Mouse (Mus musculus) erythroblast, adult 5-6 weeks (primary cell): Measurements from ENCODE around the gene 2010111I01Rik. TPM values are rescaled to one million over a fixed set of nuclear protein-coding genes. Genes with fewer than 3 reads are reported as not detected.

Source experiments
- ATAC-seq: replicated peaks from 2 replicates; pipeline ENCODE4 v1.8.0; 2016; ENCODE audit warnings: moderate number of reproducible peaks, mild to moderate bottlenecking, moderate TSS enrichment, inconsistent platforms; ENCODE audit not compliant: poor library complexity, low FRiP score, severe bottlenecking
- total RNA-seq, 2 experiments: library from RNA; stranded (forward) in 1 of 2; stranded (reverse) in 1 of 2; fragments of 150-400 nt in 1 of 2; fragments of 200-764, 138-1000 nt in 1 of 2; gene quantifications; 2 replicates each; pipeline versions ENCODE4 v1.2.3 to v1.2.4; 2015 to 2017; ENCODE audit warnings: low replicate concordance in 2 of 2

The 2010111I01Rik gene
- total RNA-seq, 2 experiments from 2014 or later: 3.8 to 6.4 TPM

- ATAC-seq: no peak
These were observed 283.6 kb downstream of the 2010111I01Rik start for GRCm38 (mm10) chr13:63248318-63248717.

DNA sequence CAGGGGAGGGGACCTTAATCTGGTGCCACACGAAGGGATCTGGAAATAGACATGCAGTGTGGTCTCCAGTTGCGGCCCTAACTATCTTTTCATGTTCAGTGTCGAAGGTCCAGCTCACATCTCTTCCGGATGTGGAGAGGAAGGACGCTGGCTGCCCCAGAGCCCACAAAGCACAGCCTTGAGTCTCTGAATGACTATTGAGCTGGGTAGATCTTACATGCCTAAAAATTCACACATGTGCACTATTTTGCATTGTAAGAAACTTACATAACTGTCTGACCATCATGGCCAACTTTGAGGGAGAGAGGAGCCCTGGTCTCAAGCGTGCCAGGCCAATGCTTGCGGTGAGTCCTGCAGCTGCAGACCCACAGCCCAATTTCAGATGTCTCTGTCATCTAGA is 284.5 kb downstream of the 2010111I01Rik start:
- no peak for ATAC-seq

- no peak for ATAC-seq
These were observed 285.2 kb downstream of the 2010111I01Rik start for GRCm38 (mm10) chr13:63249741-63250431.

DNA sequence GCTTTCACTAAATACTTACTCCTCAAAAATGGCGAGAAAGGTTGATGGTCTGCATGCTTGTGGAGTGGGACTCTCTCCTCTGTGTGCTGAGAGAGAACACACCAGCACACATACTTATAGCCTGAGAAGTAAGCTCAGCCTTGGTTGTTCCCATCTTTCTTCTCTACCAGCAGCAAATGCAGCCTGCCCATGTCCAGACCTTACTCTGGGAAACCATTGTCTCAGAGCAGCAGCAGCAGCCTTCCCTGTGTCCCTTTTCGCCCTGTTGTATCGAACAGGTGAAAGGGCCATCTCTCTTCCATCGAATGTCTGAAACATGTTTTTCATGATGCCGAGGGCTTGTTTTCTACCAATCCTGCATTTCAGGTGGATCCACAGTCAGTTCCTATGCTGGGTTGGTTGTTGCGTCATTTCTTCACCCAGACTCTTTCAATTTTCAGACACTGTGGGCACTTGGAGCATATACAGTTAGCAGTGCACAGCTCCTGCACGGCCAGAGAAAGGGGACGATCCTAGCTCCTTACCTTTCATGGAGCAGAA is 285.8 kb downstream of the 2010111I01Rik start:
- ATAC-seq: no peak

DNA sequence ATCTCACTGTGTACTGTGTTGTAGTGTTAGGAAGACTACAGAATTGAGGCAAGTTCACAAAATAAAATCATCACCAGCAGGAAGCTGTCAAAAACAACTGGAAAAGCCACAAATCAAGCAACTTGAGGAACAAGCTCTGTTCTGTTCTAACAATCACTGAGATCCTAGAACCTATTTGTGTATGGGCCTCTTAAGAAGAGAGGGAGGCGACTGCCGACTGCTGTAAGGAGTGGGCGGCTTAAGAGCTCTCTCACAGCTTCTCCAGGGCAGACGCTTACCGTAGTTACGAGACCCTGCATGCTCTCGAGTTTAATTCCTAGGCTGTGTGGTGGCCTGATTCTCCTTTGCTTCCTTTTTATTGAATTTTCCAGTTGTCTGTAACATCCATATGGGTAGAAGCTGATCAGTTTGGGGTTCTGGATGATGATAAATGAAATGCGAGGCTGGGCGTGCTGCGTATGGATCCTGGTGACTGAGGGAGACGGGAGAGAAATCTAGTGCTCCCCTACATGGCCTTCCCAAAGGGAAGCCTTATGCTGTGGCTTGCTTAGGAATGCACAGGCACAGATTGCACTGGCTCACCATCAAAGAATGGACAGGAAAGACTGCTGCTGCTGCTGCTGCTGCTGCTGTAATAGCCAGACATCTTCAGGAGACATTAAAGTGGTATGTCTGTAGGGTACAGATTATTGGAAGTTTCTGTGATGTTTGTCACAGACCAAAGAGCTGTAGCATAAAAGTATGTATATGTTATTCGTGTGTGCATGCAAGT is 286.6 kb downstream of the 2010111I01Rik start:
- no peak for ATAC-seq

- ATAC-seq: no peak
These were observed 287.8 kb downstream of the 2010111I01Rik start for GRCm38 (mm10) chr13:63252295-63253010.

- no peak for ATAC-seq
These were observed 288.5 kb downstream of the 2010111I01Rik start for GRCm38 (mm10) chr13:63253147-63253546.

- ATAC-seq: no peak
These were observed 289.4 kb downstream of the 2010111I01Rik start for GRCm38 (mm10) chr13:63253886-63254636.

DNA sequence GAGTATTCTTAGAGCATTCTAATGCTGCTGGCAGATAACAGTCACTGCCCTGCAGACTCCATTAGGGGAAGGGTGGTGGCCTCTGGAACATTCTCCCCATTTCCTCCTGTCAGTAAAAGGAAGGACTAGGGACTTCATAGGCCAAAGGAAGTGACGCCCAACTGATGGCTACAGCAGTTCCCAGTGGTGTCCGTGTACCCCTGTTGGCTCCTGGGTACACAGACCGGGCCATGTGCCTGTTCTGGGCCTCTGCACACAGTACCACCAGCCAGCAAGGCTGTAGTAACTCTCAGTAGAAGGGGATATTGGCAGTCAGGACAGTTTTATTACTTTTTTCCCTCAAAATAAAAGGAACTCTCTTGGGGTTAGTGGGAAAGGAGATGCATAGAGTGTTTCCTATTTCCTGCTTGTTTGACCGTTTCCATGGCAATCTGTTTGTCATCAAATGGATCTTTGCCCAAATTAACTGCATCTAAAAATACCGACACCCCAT is 290.9 kb downstream of the 2010111I01Rik start:
- no peak for ATAC-seq

DNA sequence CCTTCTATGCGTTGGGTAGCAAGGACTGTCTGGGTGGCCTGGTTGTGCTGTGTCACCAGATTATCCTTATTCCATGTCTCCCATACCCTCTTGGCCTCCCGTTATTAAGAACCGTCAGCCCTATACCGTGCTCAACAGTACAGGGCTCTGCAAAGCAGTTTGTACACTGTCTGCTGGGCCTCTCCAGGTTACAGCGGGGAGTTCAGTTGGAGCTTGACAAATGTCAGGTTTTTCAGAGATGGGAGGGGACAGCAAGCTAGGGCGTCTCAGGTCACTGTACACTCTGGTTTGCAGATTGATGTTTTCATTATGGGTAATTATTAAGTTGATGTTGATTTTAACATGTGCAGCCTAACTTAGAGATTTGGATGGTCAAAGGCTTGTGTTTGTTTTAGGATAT is 291.5 kb downstream of the 2010111I01Rik start:
- ATAC-seq: no peak

GRCm38 (mm10) chr13:63256807-63257206 is 292.1 kb downstream of the 2010111I01Rik start:
- no peak for ATAC-seq

DNA sequence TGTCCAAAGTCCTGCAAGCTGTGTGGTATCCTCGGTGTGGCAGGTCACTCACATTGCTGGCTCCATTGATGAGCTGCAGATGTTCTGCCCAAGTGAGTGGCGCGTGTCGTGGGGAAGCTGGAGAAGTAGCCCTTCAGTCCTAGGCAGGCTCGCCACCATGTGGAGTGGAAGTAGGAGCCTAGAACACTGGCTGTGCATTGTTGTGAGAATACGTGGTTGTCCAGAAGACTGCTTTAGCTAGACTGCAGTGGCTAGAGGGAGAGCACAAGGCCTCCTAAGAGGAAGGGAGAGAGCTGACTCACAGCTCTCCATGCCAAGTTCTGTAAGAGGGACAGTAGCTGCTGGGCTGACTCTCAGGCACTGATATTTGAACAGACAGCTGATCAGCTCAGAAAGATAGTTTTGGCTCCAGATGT is 293.5 kb downstream of the 2010111I01Rik start:
- ATAC-seq: no peak

- no peak for ATAC-seq
These were observed 294.0 kb downstream of the 2010111I01Rik start for GRCm38 (mm10) chr13:63258671-63259070.

DNA sequence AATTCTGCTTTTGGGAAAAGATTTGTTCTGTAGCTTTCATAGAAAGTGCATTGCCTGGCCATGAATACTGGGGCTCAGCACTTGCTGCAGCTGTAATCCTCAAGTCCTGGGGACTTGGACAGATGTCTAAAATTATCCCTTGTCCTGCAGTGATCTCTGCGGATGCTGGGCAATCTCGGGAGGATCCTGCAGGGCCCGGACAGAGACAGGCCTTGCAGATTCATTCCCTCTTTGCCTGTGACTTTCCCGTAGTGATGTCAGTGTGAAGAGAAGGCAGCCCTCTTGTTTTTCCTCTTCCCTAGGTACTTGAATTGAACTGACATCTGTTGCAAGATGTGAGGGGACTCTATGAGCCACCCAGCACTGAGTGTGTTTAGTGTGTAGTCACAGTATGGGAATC is 295.4 kb downstream of the 2010111I01Rik start:
- no peak for ATAC-seq

DNA sequence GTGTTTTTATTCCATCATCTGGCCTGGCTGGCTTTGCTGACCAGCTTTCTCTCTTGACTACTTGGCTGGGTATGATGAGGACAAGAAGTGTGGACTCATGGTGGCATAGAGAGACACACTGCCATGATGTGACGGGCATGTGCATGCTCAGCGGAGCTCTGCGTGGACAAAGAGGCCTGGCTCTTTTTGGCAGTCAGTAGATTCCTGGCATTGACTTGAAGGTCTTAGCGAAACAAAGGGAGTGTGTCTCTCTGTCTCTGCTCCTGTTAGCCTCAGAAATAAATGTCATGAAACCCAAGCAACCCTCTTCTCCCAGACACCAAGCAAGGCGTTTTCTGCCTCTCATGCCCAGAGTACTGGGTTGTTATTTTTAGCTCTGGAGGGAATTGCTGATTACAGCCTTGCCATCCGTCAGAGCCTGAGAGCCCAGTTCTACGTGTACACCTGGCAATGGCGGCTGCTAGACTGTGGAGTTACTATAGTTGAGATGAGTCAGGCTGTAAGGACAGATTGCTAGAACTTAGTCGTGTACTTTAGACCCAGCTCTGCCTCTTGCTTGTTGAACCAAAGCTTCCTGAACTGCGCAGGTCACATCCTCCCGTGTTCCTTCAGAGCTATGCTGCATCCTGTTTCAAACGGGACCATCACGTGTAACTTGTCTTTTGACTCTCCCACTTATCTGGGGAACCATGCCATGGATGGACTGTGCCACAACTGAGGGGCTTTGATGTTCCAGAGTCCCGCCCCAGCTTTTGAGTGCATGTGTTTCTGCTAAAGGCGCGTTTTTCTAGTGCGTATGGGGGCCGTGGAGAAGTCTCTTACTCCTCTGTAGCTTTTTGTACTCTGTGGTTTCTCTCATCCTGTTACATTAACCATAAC is 296.3 kb downstream of the 2010111I01Rik start:
- no peak for ATAC-seq

DNA sequence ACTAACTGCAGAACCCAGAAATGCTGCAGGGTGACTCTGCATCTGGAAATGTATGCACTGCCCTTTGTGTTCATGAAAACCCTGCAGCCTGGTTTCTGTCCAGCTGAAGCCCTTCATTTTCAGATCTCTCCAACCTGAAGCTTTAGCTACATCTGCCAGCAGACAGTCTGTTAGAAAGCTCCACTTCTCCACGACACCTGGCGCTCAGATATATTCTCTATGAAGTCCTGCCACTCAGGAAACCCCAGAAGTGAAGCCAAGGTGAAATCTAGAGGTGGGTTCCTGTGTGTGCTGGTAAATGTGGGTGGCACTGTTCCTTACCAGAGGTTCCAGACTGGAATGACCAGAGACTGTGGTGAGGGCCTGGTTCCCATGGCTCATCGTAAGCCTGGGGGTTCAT is 297.0 kb downstream of the 2010111I01Rik start:
- ATAC-seq: no peak

- no peak for ATAC-seq
These were observed 297.7 kb downstream of the 2010111I01Rik start for GRCm38 (mm10) chr13:63262168-63262957.

DNA sequence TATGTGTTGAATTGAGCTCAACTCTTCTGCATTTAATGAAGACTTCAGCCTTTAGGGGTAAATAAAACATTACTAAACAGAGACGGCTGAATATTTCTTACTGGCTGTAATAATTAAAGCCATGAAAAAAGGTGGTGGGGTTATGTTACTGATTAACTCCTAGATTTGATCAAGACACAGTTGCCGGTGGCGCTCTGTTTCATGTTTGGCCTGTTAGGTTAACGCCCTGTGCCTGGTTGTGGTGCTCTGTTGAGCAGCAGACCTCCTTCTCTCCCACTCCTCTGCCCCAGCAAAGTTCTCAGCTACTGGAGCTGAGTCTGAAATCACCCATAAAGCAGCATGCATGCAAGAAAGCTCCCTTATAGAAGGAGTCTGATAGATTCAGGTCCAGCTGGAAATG is 303.7 kb downstream of the 2010111I01Rik start:
- ATAC-seq: no peak
